Mouse (Mus musculus) neural tube, embryonic 12.5 days (tissue): ENCODE data around the gene Phf19. TPM values are rescaled to one million over a fixed set of nuclear protein-coding genes. Genes with fewer than 3 reads are reported as not detected.

ENCODE experiments used
- ATAC-seq: fragments of 200-750 bp; cut with Nextera tagmentation; 2 replicates; pipeline ENCODE4 v1.8.0; 2017; ENCODE audit warnings: low read depth, mild to moderate bottlenecking, moderate TSS enrichment, moderate library complexity; ENCODE audit not compliant: low FRiP score
- H3K27ac ChIP-seq: fragments of 300-500 bp; sonication (generic); 2 replicates; pipeline ENCODE4 v1.5.1; 2016
- H3K27me3 ChIP-seq: fragments of 300-500 bp; sonication (generic); replicated peaks from 2 replicates; pipeline ENCODE4 v1.6.1; 2016; ENCODE audit warnings: mild to moderate bottlenecking
- H3K36me3 ChIP-seq: fragments of 300-500 bp; sonication (generic); 2 replicates; pipeline ENCODE4 v1.6.1; 2016; ENCODE audit warnings: mild to moderate bottlenecking
- H3K4me1 ChIP-seq: fragments of 300-500 bp; sonication (generic); 2 replicates; pipeline ENCODE4 v1.6.1; 2016
- H3K4me2 ChIP-seq: fragments of 300-500 bp; sonication (generic); replicated peaks from 2 replicates; pipeline ENCODE4 v1.6.1; 2016; ENCODE audit warnings: mild to moderate bottlenecking
- H3K4me3 ChIP-seq: fragments of 300-500 bp; sonication (generic); 2 replicates; pipeline ENCODE4 v1.5.1; 2016
- H3K9ac ChIP-seq: fragments of 300-500 bp; sonication (generic); 2 replicates; pipeline ENCODE4 v1.6.1; 2016; ENCODE audit warnings: mild to moderate bottlenecking
- H3K9me3 ChIP-seq: fragments of 300-500 bp; sonication (generic); 2 replicates; pipeline ENCODE4 v1.6.1; 2016; ENCODE audit warnings: mild to moderate bottlenecking
- WGBS: fragments of 180-500 bp; shearing (Covaris S2); methylation state at CpG from one replicate; pipeline ENCODE4 v1.1.7; 2016; 5-methylcytosine and 5-hydroxymethylcytosine counted together
- polyA plus RNA-seq: library from polyadenylated mRNA; unstranded; fragments of >200 nt; fragmentation: Nextera tagmentation; extraction: Ambion mirVana; gene quantifications from 2 replicates; pipeline ENCODE4 v1.2.1, GENCODE M21; 2016

Phf19 gene
- polyA plus RNA-seq, 1 experiment from 2014 or later: 1.1 TPM

DNA sequence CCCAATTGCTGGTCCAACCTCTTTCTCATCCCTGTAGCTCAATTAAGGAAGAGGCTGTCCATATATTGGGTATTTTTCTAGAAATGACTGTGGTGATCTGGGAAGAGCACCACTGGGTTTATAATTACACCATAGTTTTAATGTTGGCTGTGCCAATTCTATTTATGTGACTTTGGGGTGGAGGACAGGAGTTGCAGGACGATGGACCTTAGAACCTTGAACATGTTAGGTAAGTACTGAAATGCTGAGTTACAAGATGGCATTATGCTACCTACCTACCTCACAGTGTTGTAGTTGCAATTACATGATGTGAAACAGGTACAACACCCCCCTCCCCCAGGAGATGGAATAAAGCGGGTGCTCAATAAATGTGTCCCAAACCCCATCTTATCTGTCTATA lies 31.1 kb downstream of the Phf19 start:
- Histone ChIP-seq H3K4me2 (no peak overlapping the region), H3K4me1 (no peaks in the 10 kb centered on the region), H3K9ac (no peak overlapping the region), H3K27ac (no peak overlapping the region), H3K4me3 (no peak overlapping the region), H3K36me3 (no peaks in the 10 kb centered on the region), H3K27me3 (0 out of 2 replicates have a peak, but pooled peaks cover 6% of the 10 kb centered on the region), H3K9me3 (no peaks in the 10 kb centered on the region)
- no peak for ATAC-seq
- 89% methylated on average over 2 of the region's 2 CpGs for WGBS

DNA sequence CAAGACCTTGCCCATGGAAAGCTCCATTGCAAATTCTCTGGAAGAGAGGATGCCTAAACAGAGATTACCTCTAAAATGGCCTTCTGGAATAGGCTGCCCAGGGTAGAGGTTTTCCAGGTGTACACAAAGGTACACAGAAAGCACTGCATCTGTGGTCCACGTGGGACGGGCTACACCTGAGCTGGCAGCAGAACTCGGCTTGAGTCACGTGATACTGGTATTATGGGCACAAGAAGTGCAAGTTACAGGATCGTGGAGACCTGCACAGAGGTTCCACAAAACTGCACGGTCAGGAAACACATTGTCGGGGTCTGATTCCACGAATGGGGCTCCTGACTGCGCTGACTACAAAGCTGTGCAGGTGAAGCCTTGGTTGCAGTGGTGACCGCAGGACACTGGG lies 33.8 kb downstream of the Phf19 start:
- Histone ChIP-seq H3K9me3 (no peaks in the 10 kb centered on the region), H3K36me3 (no peaks in the 10 kb centered on the region), H3K4me1 (no peaks in the 10 kb centered on the region), H3K4me3 (no peak overlapping the region), H3K27ac (no peak overlapping the region), H3K9ac (no peak overlapping the region), H3K4me2 (no peak overlapping the region), H3K27me3 (0 out of 2 replicates have a peak, but pooled peaks cover 8% of the 10 kb centered on the region)
- WGBS: 90% methylated on average over 10 of the region's 10 CpGs
- no peak for ATAC-seq

DNA sequence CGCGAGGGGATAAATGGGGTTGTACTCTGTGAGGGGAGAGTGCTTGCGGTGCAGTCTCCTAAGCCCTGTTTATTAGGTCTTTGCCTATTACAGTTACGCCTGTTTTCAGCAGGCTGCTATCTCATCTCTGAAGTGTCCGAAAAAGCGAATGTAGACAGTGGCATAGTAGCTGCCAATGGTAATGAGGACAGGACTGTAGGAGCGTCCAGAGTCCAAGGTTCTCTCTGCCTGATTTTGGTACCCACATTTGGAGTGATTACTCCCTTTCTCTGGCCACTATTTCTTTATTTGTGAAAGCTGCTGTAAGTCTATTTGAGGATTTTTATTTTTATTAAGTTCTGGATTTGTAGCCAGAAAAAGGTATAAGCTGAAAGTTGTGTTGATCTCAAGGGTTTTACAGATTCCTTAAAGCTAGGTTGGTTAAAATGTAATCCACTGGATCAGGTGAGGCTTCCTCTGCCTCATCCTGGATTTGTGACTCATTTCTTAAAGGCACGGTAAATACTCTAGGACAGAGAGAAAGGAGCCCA lies 38.9 kb downstream of the Phf19 start, which contains the start of gene Psmd5:
Gene Psmd5, minus strand, starts transcription at position 153 of the 530 bp plus-strand sequence.
- peaks cover 10% of the 10 kb centered on the region for H3K4me1 ChIP-seq
- no peaks in the 10 kb centered on the region for H3K36me3 ChIP-seq
- H3K4me3 ChIP-seq: no peak within 1 kb of the TSS
- H3K27me3 ChIP-seq: peaks cover 21% of the 10 kb centered on the region
- H3K4me2 ChIP-seq: peak within 1 kb of the TSS; percentile 32
- 16% methylated on average over 8 of the region's 8 CpGs for WGBS
- ATAC-seq: no peak
- H3K27ac ChIP-seq: no peak within 1 kb of the TSS
- H3K9me3 ChIP-seq: no peaks in the 10 kb centered on the region
- H3K9ac ChIP-seq: 0 out of 2 replicates have a peak within 1 kb of the TSS, but pooled peaks have one; percentile 5

- no peak for ATAC-seq
Observed at GRCm38 (mm10) chr2:34874271-34874670, 39.6 kb downstream of the Phf19 start, which contains the start of gene Cutal. Cutal (plus strand) TSS chr2:34874396.

GRCm38 (mm10) chr2:34870520-34871474 lies 43.0 kb downstream of the Phf19 start:
- Histone ChIP-seq H3K4me1 (peaks cover 26% of the 10 kb centered on the region), H3K9me3 (no peaks in the 10 kb centered on the region), H3K4me2 (peak overlapping the region; percentile 64), H3K27me3 (peaks cover 19% of the 10 kb centered on the region), H3K27ac (peak overlapping the region; percentile 84; the same call in 1 of the 2 replicates), H3K4me3 (peak overlapping the region; percentile 87), H3K9ac (peak overlapping the region; percentile 89), H3K36me3 (peaks cover 1% of the 10 kb centered on the region)
- under 1% methylated on average over 67 of the region's 67 CpGs for WGBS
- peak; percentile 98 for ATAC-seq

More at GRCm38 (mm10) chr2:34874271-34874670, 39.6 kb downstream of the Phf19 start, which contains the start of gene Cutal:
- Histone ChIP-seq H3K27ac (no peak within 1 kb of the TSS), H3K36me3 (no peaks in the 10 kb centered on the region), H3K4me1 (peaks cover 16% of the 10 kb centered on the region), H3K4me3 (no peak within 1 kb of the TSS), H3K9me3 (no peaks in the 10 kb centered on the region), H3K27me3 (peaks cover 21% of the 10 kb centered on the region), H3K4me2 (peak within 1 kb of the TSS; percentile 32), H3K9ac (0 out of 2 replicates have a peak within 1 kb of the TSS, but pooled peaks have one; percentile 5)
- 3% methylated on average over 14 of the region's 14 CpGs for WGBS

DNA sequence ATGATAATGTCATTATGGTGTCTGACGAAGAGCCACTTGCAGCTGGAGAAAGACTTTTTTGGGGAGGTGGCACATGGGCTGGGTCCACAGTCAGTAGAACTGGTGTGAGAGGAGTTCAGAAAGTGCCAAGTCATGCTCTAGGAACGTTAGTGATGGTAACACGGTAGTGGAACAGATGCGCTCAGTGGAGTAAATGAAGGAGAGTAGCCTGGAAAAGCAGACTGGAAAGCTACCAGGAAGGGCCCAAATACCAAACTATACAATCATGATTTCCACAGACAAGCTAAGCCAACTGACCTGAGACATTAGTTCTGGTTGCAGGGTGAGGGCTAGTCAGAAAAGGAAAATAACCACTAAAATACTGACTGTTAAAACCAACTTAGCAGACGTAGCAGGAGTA lies 44.1 kb downstream of the Phf19 start:
- ATAC-seq: no peak
- H3K4me2 ChIP-seq: peak overlapping the region; percentile 64
- H3K27ac ChIP-seq: no peak overlapping the region
- H3K4me1 ChIP-seq: peaks cover 26% of the 10 kb centered on the region
- H3K27me3 ChIP-seq: peaks cover 17% of the 10 kb centered on the region
- H3K36me3 ChIP-seq: peaks cover 12% of the 10 kb centered on the region
- no peaks in the 10 kb centered on the region for H3K9me3 ChIP-seq
- peak overlapping the region; percentile 33 for H3K9ac ChIP-seq
- WGBS: 42% methylated on average over 5 of the region's 5 CpGs
- peak overlapping the region; percentile 27 for H3K4me3 ChIP-seq

DNA sequence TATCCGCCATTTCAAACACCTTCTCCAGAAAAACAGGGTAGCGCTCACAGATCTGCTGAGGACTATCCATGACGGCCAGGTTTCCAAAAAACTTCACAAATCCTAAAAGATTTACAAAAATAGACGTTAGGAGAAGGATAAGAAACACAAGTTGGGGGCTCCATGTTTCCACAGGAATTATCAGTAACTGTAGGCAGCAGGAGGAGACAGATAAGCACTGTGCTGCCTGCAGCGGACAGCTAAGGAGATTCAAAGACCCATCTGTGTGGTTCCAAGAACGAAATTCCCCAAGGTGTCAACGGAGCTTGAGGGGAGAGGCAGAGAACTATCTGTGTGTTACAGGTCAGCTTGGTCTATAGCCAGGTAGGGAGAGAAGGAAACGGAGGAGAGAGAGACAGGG lies 56.1 kb downstream of the Phf19 start:
- no peaks in the 10 kb centered on the region for H3K27me3 ChIP-seq
- no peak for ATAC-seq
- H3K36me3 ChIP-seq: peaks cover 82% of the 10 kb centered on the region
- no peak overlapping the region for H3K27ac ChIP-seq
- no peaks in the 10 kb centered on the region for H3K4me1 ChIP-seq
- H3K9ac ChIP-seq: no peak overlapping the region
- H3K4me3 ChIP-seq: no peak overlapping the region
- H3K9me3 ChIP-seq: no peaks in the 10 kb centered on the region
- WGBS: 94% methylated on average over 8 of the region's 8 CpGs
- no peak overlapping the region for H3K4me2 ChIP-seq

- Histone ChIP-seq H3K36me3 (peaks cover 90% of the 10 kb centered on the region), H3K9me3 (no peaks in the 10 kb centered on the region), H3K9ac (no peak overlapping the region), H3K4me2 (no peak overlapping the region), H3K27me3 (no peaks in the 10 kb centered on the region), H3K4me1 (no peaks in the 10 kb centered on the region), H3K4me3 (no peak overlapping the region), H3K27ac (no peak overlapping the region)
- ATAC-seq: no peak
- 92% methylated on average over 4 of the region's 4 CpGs for WGBS
Observed at GRCm38 (mm10) chr2:34855265-34855664, 58.6 kb downstream of the Phf19 start.

DNA sequence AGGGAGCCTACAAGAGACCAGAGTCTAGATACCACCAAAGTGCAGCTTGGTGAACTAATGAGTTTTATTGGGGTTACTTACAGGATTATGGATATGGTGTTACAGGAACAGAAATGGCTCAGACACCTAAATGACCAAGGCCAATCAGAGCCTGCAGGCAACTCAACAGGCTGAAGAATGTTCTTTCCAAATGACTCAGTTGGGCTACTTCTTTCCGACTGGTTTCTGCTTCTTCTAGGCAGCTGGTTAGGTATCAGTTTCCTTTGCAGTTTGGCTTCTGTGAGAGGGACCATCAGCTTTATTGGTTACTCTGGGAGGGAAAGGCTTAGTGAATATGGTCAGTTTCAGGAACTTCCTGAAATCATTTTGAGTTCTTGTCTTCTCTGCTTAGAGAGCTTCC lies 66.1 kb downstream of the Phf19 start:
- H3K4me3 ChIP-seq: no peak overlapping the region
- H3K9ac ChIP-seq: no peak overlapping the region
- peaks cover 30% of the 10 kb centered on the region for H3K36me3 ChIP-seq
- ATAC-seq: no peak
- 92% methylated on average over 1 of the region's 1 CpGs for WGBS
- no peaks in the 10 kb centered on the region for H3K9me3 ChIP-seq
- no peaks in the 10 kb centered on the region for H3K27me3 ChIP-seq
- H3K4me1 ChIP-seq: no peaks in the 10 kb centered on the region
- no peak overlapping the region for H3K27ac ChIP-seq
- no peak overlapping the region for H3K4me2 ChIP-seq

Other genes starting within 250 kb of the Phf19 start
- gene Gapvd1, start 158.8 kb downstream of the Phf19 start, polyA plus RNA-seq: 121 and 125 TPM in 2 replicates
- gene Hspa5, start 142.1 kb downstream of the Phf19 start, polyA plus RNA-seq: 638 and 654 TPM in 2 replicates
- 20.4 and 25.0 TPM in 2 replicates for gene Rabepk, start 114.1 kb downstream of the Phf19 start, polyA plus RNA-seq
- 72.1 and 79.0 TPM in 2 replicates for gene Fbxw2, start 87.7 kb downstream of the Phf19 start, polyA plus RNA-seq
- gene Gm34653, start 81.0 kb downstream of the Phf19 start, polyA plus RNA-seq: 0.11 TPM in 1 of 2 replicates, not detected in the other
- gene Cutal, start 39.6 kb downstream of the Phf19 start, polyA plus RNA-seq: not detected in 2 replicates
- gene Psmd5, start 39.1 kb downstream of the Phf19 start, polyA plus RNA-seq: 94.5 and 94.9 TPM in 2 replicates
- gene Traf1, start 47.7 kb upstream of the Phf19 start, polyA plus RNA-seq: 0.53 and 0.80 TPM in 2 replicates
- 0.14 and 0.44 TPM in 2 replicates for gene Hc, start 147.4 kb upstream of the Phf19 start, polyA plus RNA-seq
- 0.19 and 0.24 TPM in 2 replicates for gene AI182371, start 187.5 kb upstream of the Phf19 start, polyA plus RNA-seq
- 20.0 and 21.7 TPM in 2 replicates for gene Cntrl, start 195.5 kb upstream of the Phf19 start, polyA plus RNA-seq